Mouse (Mus musculus) CH12.LX (cell line): ENCODE results near the gene Slc38a7. TPM values are rescaled to one million over a fixed set of nuclear protein-coding genes. Genes with fewer than 3 reads are reported as not detected.

Experiments used
- DNase-seq: peaks from one replicate; pipeline ENCODE4 v3.0.0-alpha.2; 2013; ENCODE audit errors: extremely low read depth
- H3K27ac ChIP-seq: 2 replicates; pipeline ENCODE4 v1.5.1; 2012; ENCODE audit warnings: low read depth, mild to moderate bottlenecking, control low read depth, moderate library complexity; ENCODE audit not compliant: insufficient read depth
- H3K27me3 ChIP-seq: replicated peaks from 2 replicates; pipeline ENCODE3; 2012; ENCODE audit warnings: inconsistent platforms
- H3K36me3 ChIP-seq, 2 experiments: replicated peaks in 1 of 2; 2 replicates each; pipeline versions ENCODE3 to v1.6.1; 2012; ENCODE audit warnings: inconsistent platforms in 1 of 2, low read length in 1 of 2, mild to moderate bottlenecking in 1 of 2, mixed read lengths in 1 of 2, moderate library complexity in 1 of 2; ENCODE audit not compliant: control insufficient read depth in 1 of 2, insufficient read depth in 1 of 2
- H3K4me1 ChIP-seq, 2 experiments: 2 replicates each; pipeline ENCODE4 v1.6.1; 2012; ENCODE audit warnings: inconsistent platforms in 1 of 2, moderate library complexity in 1 of 2; ENCODE audit not compliant: insufficient read depth in 2 of 2, control insufficient read depth in 1 of 2
- H3K4me2 ChIP-seq: 2 replicates; pipeline ENCODE4 v1.6.1; 2012; ENCODE audit warnings: low read depth, mild to moderate bottlenecking, control low read depth; ENCODE audit not compliant: poor library complexity, insufficient read depth, severe bottlenecking
- H3K4me3 ChIP-seq, 3 experiments: fragments of 150-350 bp in 1 of 3; sonication (generic) in 1 of 3; replicated peaks in 1 of 3; 2 replicates each; pipeline versions ENCODE3 to v1.5.1; 2011 to 2012; ENCODE audit warnings: low read depth in 2 of 3, low read length in 2 of 3, mild to moderate bottlenecking in 2 of 3, moderate library complexity in 2 of 3, control low read depth in 1 of 3, improper control_type of control experiment in 1 of 3, inconsistent platforms in 1 of 3, mixed read lengths in 1 of 3; ENCODE audit not compliant: poor library complexity in 1 of 3
- H3K79me2 ChIP-seq: replicated peaks from 2 replicates; pipeline ENCODE4 v1.6.1; 2012; ENCODE audit warnings: mild to moderate bottlenecking, moderate library complexity; ENCODE audit not compliant: control insufficient read depth, poor library complexity, insufficient read depth, severe bottlenecking; ENCODE audit errors: extremely low read depth
- H3K9ac ChIP-seq: 2 replicates; pipeline ENCODE4 v1.6.1; 2012; ENCODE audit warnings: low read depth, mild to moderate bottlenecking, control low read depth, moderate library complexity; ENCODE audit not compliant: insufficient read depth
- H3K9me3 ChIP-seq: replicated peaks from 2 replicates; pipeline ENCODE3; 2012; ENCODE audit warnings: low read length, inconsistent platforms, mixed read lengths
- BHLHE40 ChIP-seq: IDR thresholded peaks from 2 replicates; pipeline ENCODE4 v1.6.1; 2011; ENCODE audit warnings: mild to moderate bottlenecking, low read depth, low read length, improper control_type of control experiment
- CHD1 ChIP-seq: IDR thresholded peaks from 2 replicates; pipeline ENCODE4 v1.6.1; 2012; ENCODE audit warnings: low read depth, low read length, improper control_type of control experiment, inconsistent platforms
- CHD2 ChIP-seq: IDR thresholded peaks from 2 replicates; pipeline ENCODE4 v1.6.1; 2011; ENCODE audit warnings: low read length, improper control_type of control experiment
- CTCF ChIP-seq, 2 experiments: IDR thresholded peaks in 1 of 2; conservative IDR thresholded peaks in 1 of 2; 2 replicates each; pipeline ENCODE4 v1.5.1; 2011 to 2012; ENCODE audit warnings: low read depth in 2 of 2, low read length in 2 of 2, improper control_type of control experiment in 1 of 2, inconsistent platforms in 1 of 2, mild to moderate bottlenecking in 1 of 2, moderate library complexity in 1 of 2
- E2F4 ChIP-seq: IDR thresholded peaks from 2 replicates; pipeline ENCODE4 v1.6.1; 2011; ENCODE audit warnings: low read depth, low read length, improper control_type of control experiment; ENCODE audit not compliant: insufficient replicate concordance
- ELF1 ChIP-seq: IDR thresholded peaks from 2 replicates; pipeline ENCODE4 v1.6.1; 2014; ENCODE audit warnings: low read depth, mild to moderate bottlenecking, inconsistent platforms, low read length, improper control_type of control experiment
- ETS1 ChIP-seq: conservative IDR thresholded peaks from 2 replicates; pipeline ENCODE4 v1.6.1; 2012; ENCODE audit warnings: low read depth, mild to moderate bottlenecking, inconsistent platforms, low read length, improper control_type of control experiment, moderate library complexity
- GABPA ChIP-seq: IDR thresholded peaks from 2 replicates; pipeline ENCODE4 v1.6.1; 2012; ENCODE audit warnings: low read depth, low read length, improper control_type of control experiment, inconsistent platforms; ENCODE audit not compliant: insufficient replicate concordance
- JUND ChIP-seq: conservative IDR thresholded peaks from 2 replicates; pipeline ENCODE4 v1.6.1; 2011; ENCODE audit warnings: low read depth, low read length, improper control_type of control experiment
- MAFK ChIP-seq: IDR thresholded peaks from 2 replicates; pipeline ENCODE4 v1.6.1; 2011; ENCODE audit warnings: low read length, improper control_type of control experiment; ENCODE audit not compliant: insufficient replicate concordance
- MAZ ChIP-seq: IDR thresholded peaks from 2 replicates; pipeline ENCODE4 v1.6.1; 2012; ENCODE audit warnings: low read depth, mild to moderate bottlenecking, inconsistent platforms, low read length, improper control_type of control experiment, moderate library complexity
- MEF2A ChIP-seq: IDR thresholded peaks from 2 replicates; pipeline ENCODE4 v1.6.1; 2014; ENCODE audit warnings: low read depth, mild to moderate bottlenecking, inconsistent platforms, low read length, improper control_type of control experiment, borderline replicate concordance
- MXI1 ChIP-seq: IDR thresholded peaks from 2 replicates; pipeline ENCODE4 v1.6.1; 2011; ENCODE audit warnings: mild to moderate bottlenecking, low read depth, low read length, improper control_type of control experiment
- MYC ChIP-seq: IDR thresholded peaks from 2 replicates; pipeline ENCODE4 v1.6.1; 2011; ENCODE audit warnings: low read depth, mild to moderate bottlenecking, improper control_type of control experiment, low read length
- NRF1 ChIP-seq: IDR thresholded peaks from 2 replicates; pipeline ENCODE4 v1.6.1; 2014; ENCODE audit warnings: low read depth, mild to moderate bottlenecking, inconsistent platforms, low read length, improper control_type of control experiment, moderate library complexity
- POLR2AphosphoS2 ChIP-seq: IDR thresholded peaks from 2 replicates; pipeline ENCODE4 v1.6.1; 2011; ENCODE audit warnings: low read depth, low read length, improper control_type of control experiment
- RAD21 ChIP-seq: IDR thresholded peaks from 2 replicates; pipeline ENCODE4 v1.6.1; 2011; ENCODE audit warnings: low read depth, mild to moderate bottlenecking, low read length, improper control_type of control experiment, moderate library complexity
- SIN3A ChIP-seq: IDR thresholded peaks from 2 replicates; pipeline ENCODE4 v1.6.1; 2012; ENCODE audit warnings: low read length, improper control_type of control experiment, inconsistent platforms
- TBP ChIP-seq: conservative IDR thresholded peaks from 2 replicates; pipeline ENCODE4 v1.6.1; 2011; ENCODE audit warnings: low read depth, low read length, improper control_type of control experiment
- TCF12 ChIP-seq: IDR thresholded peaks from 2 replicates; pipeline ENCODE4 v1.6.1; 2014; ENCODE audit warnings: low read depth, mild to moderate bottlenecking, inconsistent platforms, low read length, improper control_type of control experiment
- USF1 ChIP-seq: IDR thresholded peaks from 2 replicates; pipeline ENCODE4 v1.6.1; 2014; ENCODE audit warnings: low read depth, mild to moderate bottlenecking, inconsistent platforms, low read length, improper control_type of control experiment
- USF2 ChIP-seq: conservative IDR thresholded peaks from 2 replicates; pipeline ENCODE4 v1.6.1; 2011; ENCODE audit warnings: low read depth, low read length, improper control_type of control experiment
- ZC3H11A ChIP-seq: IDR thresholded peaks from 2 replicates; pipeline ENCODE4 v1.6.1; 2012; ENCODE audit warnings: low read depth, mild to moderate bottlenecking, inconsistent platforms, low read length, improper control_type of control experiment
- ZMIZ1 ChIP-seq: IDR thresholded peaks from 2 replicates; pipeline ENCODE4 v1.6.1; 2012; ENCODE audit warnings: low read depth, mild to moderate bottlenecking, inconsistent platforms, low read length, improper control_type of control experiment
- ZNF384 ChIP-seq: IDR thresholded peaks from 2 replicates; pipeline ENCODE4 v1.6.1; 2012; ENCODE audit warnings: low read depth, low read length, improper control_type of control experiment, inconsistent platforms
- dilution Hi-C: fragments of 300-500 bp; cut with MboI; formaldehyde crosslinking; loops from 2 replicates; pipeline ENCODE4 v1.14.3; 2020; ENCODE audit warnings: low sequenced_read_pairs; ENCODE audit not compliant: extremely low pct_unique_long_range_greater_than_20kb, extremely low pct_ligation_motif_present
- in situ Hi-C: fragments of 300-500 bp; cut with MboI; formaldehyde crosslinking; loops from 3 replicates; pipeline ENCODE4 v1.14.3; 2019; ENCODE audit warnings: low sequenced_read_pairs, low pct_ligation_motif_present, low pct_unique_long_range_greater_than_20kb, mixed read lengths
- polyA plus RNA-seq: library from polyadenylated mRNA; unstranded; fragments of >175 nt; gene quantifications from 2 replicates; pipeline ENCODE4 v1.2.1, GENCODE M21; 2012; ENCODE audit warnings: low read depth; ENCODE audit not compliant: insufficient read length
- total RNA-seq, 2 experiments: library from RNA; depleted of rRNA; stranded (reverse); fragments of 300-350 nt in 1 of 2; fragments of >200 nt in 1 of 2; gene quantifications; 2 replicates each; pipeline ENCODE4 v1.2.3; 2012 to 2014

Slc38a7 gene
- total and polyA plus RNA-seq, 3 experiments: 13.9 to 33.2 (median 31.0) TPM

DNA sequence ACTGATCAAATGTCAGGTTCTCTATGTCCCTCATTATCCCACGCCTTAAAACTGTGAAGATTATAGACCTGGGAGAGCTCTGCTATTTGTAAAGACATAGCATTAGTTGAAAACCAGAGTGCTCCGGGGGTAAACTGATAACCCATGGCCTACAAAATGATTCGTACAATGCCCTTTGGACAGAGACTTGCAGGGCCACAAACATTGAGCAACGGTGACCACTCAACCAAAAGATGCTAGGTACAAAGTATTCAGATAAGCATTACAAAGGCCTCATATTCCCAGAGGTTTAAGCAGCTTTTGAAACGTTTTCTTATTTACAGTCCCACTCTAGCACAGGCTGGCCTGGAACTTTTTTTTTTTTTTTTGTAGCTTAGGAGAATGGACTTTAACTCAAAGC lies 32.6 kb upstream of the Slc38a7 start:
- Histone ChIP-seq H3K4me3 (peak overlapping the region; percentile 21 to 100 (median 96)), H3K9ac (peak overlapping the region; percentile 91), H3K4me2 (peak overlapping the region; percentile 99), H3K4me1 (peaks cover 16 to 49% of the 10 kb centered on the region in 2 experiments)
- in situ Hi-C loops: no loop called here
- TF ChIP-seq CHD1 (no peak), CTCF (conservative IDR thresholded peaks at IDR 0.05 in 1 of 2, IDR thresholded peaks at IDR 0.05 in 1 of 2; ENCODE audit: low read depth in 2 of 2, low read length in 2 of 2) (no peak), POLR2AphosphoS2 (no peak), BHLHE40 (no peak), TCF12 (no peak), JUND (no peak), MAFK (no peak), USF1 (no peak)
- TF ChIP-seq, all 38 proteins: peak for 0
- peaks cover 0 to 17% of the 10 kb centered on the region in 2 experiments for H3K36me3 ChIP-seq
- peaks cover 66% of the 10 kb centered on the region for H3K79me2 ChIP-seq
- peaks cover 2% of the 10 kb centered on the region for H3K9me3 ChIP-seq
- no peak overlapping the region for H3K27ac ChIP-seq
- DNase-seq: no peak
- dilution Hi-C loops: no loop called here
- no peaks in the 10 kb centered on the region for H3K27me3 ChIP-seq

DNA sequence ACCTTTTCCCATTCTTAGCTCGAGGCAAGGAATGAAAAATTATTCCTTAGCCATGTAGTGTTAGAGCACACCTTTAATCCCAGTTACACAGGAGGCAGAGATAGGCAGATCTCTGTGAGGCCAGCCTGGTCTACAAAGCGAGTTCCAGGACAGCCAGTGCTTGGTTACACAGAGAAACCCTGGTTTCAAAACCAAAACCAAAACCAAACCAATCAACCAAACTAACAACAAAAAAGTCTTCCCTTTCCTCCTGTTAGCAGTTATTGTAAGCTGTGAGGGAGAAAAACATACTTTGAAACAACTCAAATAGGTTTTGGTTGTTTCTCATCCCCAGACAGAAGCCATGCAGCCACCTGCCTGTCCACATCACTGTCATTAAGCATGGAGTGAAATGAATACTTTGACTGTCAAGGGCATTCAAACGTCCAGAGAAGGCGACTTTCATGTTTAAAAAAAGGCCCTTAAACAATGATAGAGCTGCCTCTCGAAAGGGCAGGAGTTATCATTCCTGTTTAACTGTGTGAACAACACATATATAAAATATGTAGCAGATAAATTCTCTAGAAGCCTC lies 32.0 kb upstream of the Slc38a7 start:
- in situ Hi-C loops: no loop called here
- H3K79me2 ChIP-seq: peaks cover 71% of the 10 kb centered on the region
- peaks cover 0 to 20% of the 10 kb centered on the region in 2 experiments for H3K36me3 ChIP-seq
- dilution Hi-C loops: no loop called here
- H3K27ac ChIP-seq: peak overlapping the region; percentile 67; the same call in 1 of the 2 replicates
- no peaks in the 10 kb centered on the region for H3K9me3 ChIP-seq
- peaks cover 16 to 54% of the 10 kb centered on the region in 2 experiments for H3K4me1 ChIP-seq
- peak overlapping the region in 2 of 3 experiments; percentile 96 to 100 for H3K4me3 ChIP-seq
- TF ChIP-seq SIN3A (0 out of 2 replicates have a peak, but pooled peaks have one; percentile 32), ZC3H11A (no peak), ZMIZ1 (no peak)
- H3K4me2 ChIP-seq: peak overlapping the region; percentile 99
- no peaks in the 10 kb centered on the region for H3K27me3 ChIP-seq
- no peak for DNase-seq
- peak overlapping the region; percentile 91 for H3K9ac ChIP-seq

DNA sequence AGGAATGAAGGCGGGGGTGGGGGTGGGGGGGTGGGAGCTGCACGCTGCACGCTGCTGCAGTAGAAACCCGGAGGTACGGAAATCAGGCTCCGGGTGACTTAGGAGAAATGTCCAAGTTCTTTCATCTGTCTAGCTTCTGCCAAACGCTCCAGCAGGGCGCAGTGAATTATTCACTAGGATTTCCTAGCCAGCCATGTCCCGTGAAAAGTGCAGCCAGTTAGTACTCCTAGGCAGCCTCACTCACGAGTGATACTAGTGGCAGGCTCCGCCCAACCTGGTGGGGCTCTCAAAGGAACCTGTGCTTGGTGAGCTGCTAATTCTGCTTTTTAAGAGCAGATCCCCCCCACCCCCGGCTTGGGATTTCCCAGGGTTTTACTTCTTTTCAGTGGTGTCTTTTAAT lies 31.2 kb upstream of the Slc38a7 start:
- TF ChIP-seq CHD2: 0 out of 2 replicates have a peak, but pooled peaks have one; percentile 28
- no peak for TF ChIP-seq USF2
- TF ChIP-seq E2F4: no peak
- TF ChIP-seq RAD21: no peak
- TF ChIP-seq TBP: no peak
- TF ChIP-seq MAZ: no peak
- peak; percentile 35; the same call in 1 of the 2 replicates for TF ChIP-seq BHLHE40
- no peak for TF ChIP-seq POLR2AphosphoS2
- 0 out of 2 replicates have a peak, but pooled peaks have one; percentile 6 for TF ChIP-seq ETS1
- no peak for TF ChIP-seq ELF1
- no peak for TF ChIP-seq MXI1
- TF ChIP-seq GABPA: no peak
- TF ChIP-seq MYC: no peak
- no peak for TF ChIP-seq ZNF384
- peak; percentile 49; the same call in 1 of the 2 replicates for TF ChIP-seq MEF2A
- TF ChIP-seq ZMIZ1: no peak
- no peak for TF ChIP-seq NRF1
- TF ChIP-seq, all 38 proteins: peak for 4
- peak overlapping the region; percentile 99 for H3K4me2 ChIP-seq
- dilution Hi-C loops (no loop called here), in situ Hi-C loops (no loop called here)
- 0 out of 2 replicates have a peak overlapping the region, but pooled peaks have one; percentile 67 for H3K27ac ChIP-seq
- H3K36me3 ChIP-seq: peaks cover 0 to 25% of the 10 kb centered on the region in 2 experiments
- H3K79me2 ChIP-seq: peaks cover 79% of the 10 kb centered on the region
- peak overlapping the region in 2 of 3 experiments; percentile 26 to 100 for H3K4me3 ChIP-seq
- H3K9ac ChIP-seq: peak overlapping the region; percentile 57
- H3K9me3 ChIP-seq: no peaks in the 10 kb centered on the region
- no peak for DNase-seq
- H3K27me3 ChIP-seq: no peaks in the 10 kb centered on the region
- H3K4me1 ChIP-seq: peaks cover 16 to 59% of the 10 kb centered on the region in 2 experiments
